Mouse (Mus musculus): ENCODE measurements around the gene Cep350.

The Cep350 gene

DNA sequence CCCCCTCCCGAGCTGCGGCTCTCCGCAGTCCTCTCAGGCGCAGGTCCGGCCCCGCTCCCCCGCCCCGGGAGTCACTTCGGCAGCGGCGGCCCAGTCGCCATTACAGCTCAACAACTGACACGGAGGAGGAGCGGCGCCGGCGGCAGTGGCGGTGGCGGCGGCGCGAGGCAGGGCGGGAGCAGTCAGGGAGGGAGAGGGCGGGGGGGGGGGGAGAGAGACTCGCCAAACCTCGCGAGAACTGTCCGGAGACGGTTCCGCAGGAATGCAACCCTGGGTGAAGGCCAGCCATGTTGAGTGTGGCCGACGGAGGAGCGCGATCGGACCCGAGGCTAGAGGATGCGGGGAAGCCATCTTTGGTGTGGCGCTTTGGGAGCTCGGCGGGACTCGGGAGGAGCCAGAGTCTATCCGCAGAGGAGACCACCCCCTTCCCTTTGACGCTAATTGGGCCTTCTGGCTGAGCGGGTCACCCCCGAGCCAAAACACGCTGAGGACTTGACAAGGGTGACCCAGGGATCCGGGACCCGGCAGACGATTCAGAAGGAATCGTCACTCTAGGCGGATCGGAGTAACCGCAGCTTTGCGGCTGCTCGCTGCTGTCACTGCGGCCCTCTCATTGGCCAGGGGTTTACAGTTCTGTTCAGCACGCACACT is at the start of gene Cep350:
Cep350 (minus strand) TSS at position 188 of the 651 bp plus-strand sequence.
- peak; percentile 98 to 99 for DNase-seq

- no peak for DNase-seq
Observed at GRCm38 (mm10) chr1:156020402-156020801, 47.3 kb upstream of the Cep350 start.

GRCm38 (mm10) chr1:156019800-156020199 is 46.7 kb upstream of the Cep350 start:
- DNase-seq = no peak

DNA sequence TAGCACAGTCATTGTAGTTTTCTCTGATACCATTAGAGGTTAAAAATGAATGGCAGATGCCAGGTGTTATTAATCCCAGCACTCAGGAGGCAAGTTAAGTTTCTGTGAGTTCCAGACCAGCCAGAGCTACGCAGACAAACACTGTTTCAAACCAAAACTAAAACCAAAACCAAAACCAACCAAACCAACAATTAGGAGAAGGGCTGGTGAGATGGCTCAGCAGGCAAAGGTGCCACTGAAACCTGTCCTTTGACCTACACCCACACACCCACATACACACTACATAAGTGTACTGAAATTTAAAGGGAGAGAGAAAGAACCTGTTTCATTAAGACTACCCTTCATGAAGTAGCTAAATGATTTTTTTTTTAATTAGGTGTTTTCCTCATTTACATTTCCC is 35.9 kb upstream of the Cep350 start:
- no peak for DNase-seq

GRCm38 (mm10) chr1:156005906-156006305 is 32.9 kb upstream of the Cep350 start:
- DNase-seq = no peak

GRCm38 (mm10) chr1:156003201-156003935 is 30.3 kb upstream of the Cep350 start:
- DNase-seq = peak; percentile 72 to 86

- DNase-seq = no peak
Observed at GRCm38 (mm10) chr1:156002366-156002765, 29.3 kb upstream of the Cep350 start.

- DNase-seq = no peak
Observed at GRCm38 (mm10) chr1:155995612-155996011, 22.6 kb upstream of the Cep350 start.

- DNase-seq = no peak
Observed at GRCm38 (mm10) chr1:155994524-155994923, 21.5 kb upstream of the Cep350 start.

DNA sequence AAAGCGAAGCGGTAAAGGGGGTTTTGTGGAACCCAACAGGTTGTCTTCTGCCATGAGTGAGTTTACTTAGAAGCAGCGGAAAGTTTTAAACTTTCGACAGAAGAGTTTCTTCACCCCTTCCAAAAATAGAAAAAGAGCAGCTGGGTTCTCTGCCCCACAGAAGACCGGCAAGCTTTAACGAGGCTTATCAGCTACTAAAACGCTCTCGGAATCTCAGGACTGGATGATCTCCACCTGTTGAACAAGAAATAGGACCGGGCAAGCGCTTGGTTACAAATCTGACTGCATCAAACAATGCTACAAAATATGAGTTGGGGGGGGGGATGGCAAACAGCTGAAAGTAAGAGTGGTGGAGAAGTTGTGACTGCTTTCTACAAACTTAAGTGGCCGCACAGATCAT is 17.3 kb upstream of the Cep350 start:
- DNase-seq = no peak

GRCm38 (mm10) chr1:155989387-155989786 is 16.3 kb upstream of the Cep350 start:
- DNase-seq = peak in 1 of 2 experiments; percentile 48

DNA sequence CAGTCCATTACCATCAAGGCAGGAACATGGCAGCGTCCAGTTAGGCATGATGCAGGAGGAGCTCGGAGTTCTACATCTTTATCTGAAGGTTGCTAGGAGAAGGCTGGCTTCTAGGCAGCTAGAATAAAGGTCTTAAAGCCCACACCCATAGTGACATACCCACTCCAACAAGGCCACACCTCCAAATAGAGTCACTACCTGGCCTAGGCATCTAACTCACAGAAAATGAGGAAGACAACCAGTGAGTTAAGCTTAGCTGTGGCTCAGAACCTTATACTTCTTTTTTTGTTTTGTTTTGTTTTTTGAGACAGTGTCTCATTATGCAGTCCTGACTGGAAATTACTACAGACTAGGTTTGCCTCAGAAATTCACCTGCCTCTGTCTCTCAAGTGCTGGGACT is 14.6 kb upstream of the Cep350 start:
- no peak for DNase-seq

GRCm38 (mm10) chr1:155974931-155975330 is 1.9 kb upstream of the Cep350 start:
- DNase-seq = no peak

- peak in 1 of 2 experiments; percentile 4 for DNase-seq
Observed at GRCm38 (mm10) chr1:155973719-155974379, 794 bp upstream of the Cep350 start.

GRCm38 (mm10) chr1:155972146-155973067 is 648 bp downstream of the Cep350 start:
- DNase-seq = no peak

- no peak for DNase-seq
Observed at GRCm38 (mm10) chr1:155949170-155949569, 23.9 kb downstream of the Cep350 start.

DNA sequence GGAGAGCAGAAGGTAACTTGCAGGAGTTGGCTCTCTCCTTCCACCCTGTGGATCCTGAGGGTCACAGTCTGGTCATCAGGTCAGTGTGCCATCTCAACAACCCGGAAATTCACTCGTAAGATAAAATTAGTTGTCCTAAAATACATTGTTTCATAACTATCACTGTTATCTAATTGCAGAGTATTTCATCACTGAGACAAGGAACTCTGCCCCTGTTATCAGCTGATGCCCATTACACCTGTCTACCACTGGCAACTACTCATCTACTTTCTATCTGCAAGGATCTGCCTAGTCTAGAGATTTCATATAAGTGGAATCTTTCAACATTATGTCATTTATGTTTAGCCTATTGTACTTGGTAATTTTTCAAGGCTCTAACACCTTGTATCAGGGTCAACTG is 28.7 kb downstream of the Cep350 start:
- no peak for DNase-seq

GRCm38 (mm10) chr1:155937416-155937815 is 35.6 kb downstream of the Cep350 start:
- DNase-seq = no peak

GRCm38 (mm10) chr1:155934702-155935101 is 38.4 kb downstream of the Cep350 start:
- no peak for DNase-seq

DNA sequence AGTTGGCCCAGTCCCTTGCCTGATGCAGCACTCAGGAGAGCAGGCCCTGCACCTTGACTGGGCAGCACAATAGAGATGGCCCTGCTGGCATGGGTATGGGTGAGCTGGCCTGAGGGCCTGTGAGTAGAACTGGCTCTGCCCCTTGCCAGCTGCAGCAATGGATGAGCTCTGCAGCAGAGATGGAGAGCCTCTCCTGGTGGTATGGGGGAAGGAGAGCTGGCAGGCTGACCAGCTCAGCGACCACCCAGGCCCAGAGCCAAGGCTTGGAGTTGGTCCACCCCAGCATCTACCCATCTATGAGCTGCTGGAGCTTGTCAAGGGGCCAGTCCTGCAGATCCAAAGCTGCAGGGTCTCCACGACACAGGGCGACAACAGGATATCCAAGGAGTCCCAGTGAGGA is 69.5 kb downstream of the Cep350 start:
- DNase-seq = no peak

DNA sequence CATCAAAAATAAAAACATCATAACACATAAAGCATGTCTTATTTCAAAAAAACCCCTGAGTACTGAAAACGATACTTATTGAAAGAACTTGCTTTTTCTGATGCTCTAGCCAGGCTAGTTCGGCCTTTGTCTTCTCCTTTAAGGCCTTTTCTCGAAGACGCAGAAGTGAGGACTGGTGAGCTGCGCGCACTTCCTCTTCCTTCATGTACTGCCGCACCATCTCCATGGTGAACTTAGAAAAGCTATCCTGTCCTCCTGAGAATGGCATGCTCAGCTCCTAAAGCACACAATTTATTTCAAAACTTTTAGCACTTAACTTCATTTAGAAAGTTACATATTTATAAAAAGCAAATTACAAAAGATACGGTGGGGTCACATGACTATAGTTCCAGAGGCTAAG is 71.7 kb downstream of the Cep350 start:
- DNase-seq = no peak

GRCm38 (mm10) chr1:155894382-155894781 is 78.7 kb downstream of the Cep350 start:
- no peak for DNase-seq

DNA sequence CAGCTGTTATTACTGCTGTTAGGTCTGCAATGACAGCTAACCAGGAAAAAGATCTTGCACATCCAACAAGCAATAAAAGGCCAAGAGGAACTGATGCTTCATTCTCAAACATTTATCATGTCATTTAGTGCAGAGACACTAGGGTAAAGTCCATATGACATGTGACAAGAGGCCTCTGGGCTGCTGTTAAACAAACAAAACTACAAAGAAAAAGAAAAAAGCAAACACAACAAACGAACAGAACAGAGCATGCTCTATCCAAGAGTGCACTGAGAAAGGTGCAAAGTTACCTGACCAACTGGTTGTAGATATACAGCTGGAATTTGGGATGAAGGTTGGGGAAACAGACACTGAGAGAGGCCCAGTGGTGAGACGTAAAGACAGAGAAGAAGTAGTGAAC is 86.2 kb downstream of the Cep350 start:
- DNase-seq = no peak
